Comparison of ENCODE assay signal across 1 mouse cellular context in the genomic region with DNA sequence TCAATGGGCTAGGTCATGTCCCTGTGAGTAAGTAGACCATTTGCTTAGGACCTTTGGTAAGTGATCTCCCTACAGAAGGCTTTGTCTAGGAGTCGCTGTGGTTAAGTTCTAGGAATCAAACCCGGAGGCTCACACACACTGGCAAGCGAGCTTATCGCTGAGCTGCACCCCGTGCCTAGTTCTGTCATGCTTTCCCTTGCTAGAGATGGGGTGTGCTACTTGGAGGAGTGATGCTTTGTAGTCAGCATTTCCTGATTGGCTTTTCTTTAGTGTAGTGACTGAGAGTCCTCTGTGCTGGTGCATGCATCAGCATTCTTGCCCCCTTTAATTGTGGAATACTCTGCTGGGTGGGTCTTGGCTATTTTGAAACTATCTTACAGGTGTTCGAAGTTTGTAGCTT.
TF ChIP-seq lines count a peak whose summit lies in the region.

No protein-coding gene starts in this region.

TF ChIP-seq in MEL, 35 proteins besides CTCF, POLR2A, EP300 and RAD21:
- TF ChIP-seq USF2 (IDR thresholded peaks at IDR 0.05; ENCODE audit: borderline replicate concordance in 1 of 2, insufficient read depth in 1 of 2, low read depth in 1 of 2, low read length in 2 of 2) (no peak), MYB (IDR thresholded peaks at IDR 0.05; ENCODE audit: low read depth, low read length) (no peak), SMC3 (IDR thresholded peaks at IDR 0.05; ENCODE audit: low read depth, low read length) (no peak; the same call in 1 of the 2 replicates), TAL1 (IDR thresholded peaks at IDR 0.05; ENCODE audit: low read length) (peak; percentile 95), MYC (IDR thresholded peaks at IDR 0.05; ENCODE audit: low read depth, low read length) (peak; percentile 79), HCFC1 (IDR thresholded peaks at IDR 0.05; ENCODE audit: low read depth, low read length) (0 out of 2 replicates have a peak, but pooled peaks have one; percentile 45), ZC3H11A (IDR thresholded peaks at IDR 0.05; ENCODE audit: low read depth, low read length) (no peak), E2F4 (IDR thresholded peaks at IDR 0.05; ENCODE audit: borderline replicate concordance, low read depth, low read length) (no peak), RCOR1 (IDR thresholded peaks at IDR 0.05; ENCODE audit: low read depth, low read length) (peak; percentile 69), USF1 (IDR thresholded peaks at IDR 0.05; ENCODE audit: low read depth, low read length) (peak; percentile 43; the same call in 1 of the 2 replicates), JUND (IDR thresholded peaks at IDR 0.05; ENCODE audit: low read depth, low read length) (no peak), ZKSCAN1 (IDR thresholded peaks at IDR 0.05; ENCODE audit: low read depth, low read length) (no peak), POLR2AphosphoS2 (IDR thresholded peaks at IDR 0.05; ENCODE audit: low read length) (no peak), ZMIZ1 (IDR thresholded peaks at IDR 0.05; ENCODE audit: low read depth, low read length) (no peak), NELFE (IDR thresholded peaks at IDR 0.05; ENCODE audit: low read depth, low read length) (no peak), MEF2A (IDR thresholded peaks at IDR 0.05; ENCODE audit: extremely low read depth, insufficient replicate concordance, low read depth, low read length, poor library complexity, severe bottlenecking) (no peak), CHD1 (IDR thresholded peaks at IDR 0.05; ENCODE audit: low read depth, low read length) (no peak), MXI1 (IDR thresholded peaks at IDR 0.05; ENCODE audit: low read depth, low read length) (peak; percentile 95), POLR2AphosphoS5 (IDR thresholded peaks at IDR 0.05; ENCODE audit: borderline replicate concordance, low read depth, low read length) (no peak), ZNF384 (IDR thresholded peaks at IDR 0.05; ENCODE audit: low read depth, low read length) (no peak), SIN3A (IDR thresholded peaks at IDR 0.05; ENCODE audit: low read length) (peak; percentile 85), GABPA (IDR thresholded peaks at IDR 0.05; ENCODE audit: low read depth, low read length) (no peak), TBP (IDR thresholded peaks at IDR 0.05; ENCODE audit: low read depth, low read length) (no peak), ETS1 (IDR thresholded peaks at IDR 0.05; ENCODE audit: low read depth, low read length) (peak; percentile 78), ELF1 (IDR thresholded peaks at IDR 0.05; ENCODE audit: low read depth, low read length) (peak; percentile 35; the same call in 1 of the 2 replicates), TCF12 (IDR thresholded peaks at IDR 0.05; ENCODE audit: low read depth, low read length) (peak; percentile 79), MAFK (IDR thresholded peaks at IDR 0.05; ENCODE audit: borderline replicate concordance, low read depth, low read length) (no peak), KAT2A (conservative IDR thresholded peaks at IDR 0.05; ENCODE audit: low read depth, low read length) (no peak), MAX (IDR thresholded peaks at IDR 0.05; ENCODE audit: low read length) (peak; percentile 85), UBTF (IDR thresholded peaks at IDR 0.05; ENCODE audit: borderline replicate concordance, insufficient read depth, low read depth, low read length) (no peak), GATA1 (IDR thresholded peaks at IDR 0.05; ENCODE audit: low read depth, low read length) (peak; percentile 83), NRF1 (IDR thresholded peaks at IDR 0.05; ENCODE audit: insufficient read depth, low read depth, low read length, poor library complexity, severe bottlenecking) (no peak), CHD2 (IDR thresholded peaks at IDR 0.05; ENCODE audit: low read length) (no peak), MAZ (IDR thresholded peaks at IDR 0.05; ENCODE audit: low read depth, low read length) (no peak), BHLHE40 (IDR thresholded peaks at IDR 0.05; ENCODE audit: borderline replicate concordance, low read depth, low read length) (peak; percentile 78; the same call in 1 of the 2 replicates)
